15 mouse cellular contexts compared by ENCODE assay signal in the genomic region with DNA sequence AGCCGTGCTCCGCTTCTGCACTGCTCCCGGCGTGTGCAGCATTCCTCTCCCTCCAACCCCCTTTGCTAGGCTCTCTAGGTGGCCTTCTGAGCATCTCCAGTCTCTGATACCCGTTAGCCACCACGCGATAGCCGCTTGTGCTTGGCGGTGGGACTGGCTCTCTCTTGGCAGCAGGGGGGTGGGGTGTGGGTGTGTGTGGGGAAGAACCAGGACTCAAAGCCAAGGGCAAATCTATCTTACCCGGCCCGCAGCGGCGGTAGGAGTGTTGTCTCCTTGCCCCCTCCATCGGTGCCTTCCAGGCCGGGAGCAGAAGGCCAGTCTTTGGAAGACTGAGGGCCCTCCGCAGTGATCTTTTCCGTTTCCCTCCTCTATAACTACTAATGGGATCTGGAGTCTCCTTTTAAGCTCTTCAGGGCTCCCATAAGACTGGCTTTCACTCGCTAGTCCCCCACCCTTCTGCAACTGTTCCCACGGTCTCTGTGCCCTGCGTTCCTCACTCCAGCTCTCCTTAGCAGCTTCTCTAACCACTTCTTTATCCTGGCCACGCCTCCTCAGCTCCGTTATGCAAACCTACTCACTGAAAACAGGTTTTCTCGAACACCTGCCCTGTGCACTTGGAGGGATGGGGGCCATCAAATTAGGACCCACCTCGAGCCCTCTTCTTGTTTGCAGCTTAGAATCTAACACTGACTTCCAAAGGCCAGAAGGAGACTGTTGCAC. TPM values are rescaled to one million over a fixed set of nuclear protein-coding genes. Genes with fewer than 3 reads are reported as not detected.
A peak's percentile ranks its signal among the peaks of the same experiment; 100 is the strongest.
DNase-seq lines count a peak whose midpoint lies in the region; ATAC-seq and TF ChIP-seq lines count a peak whose summit lies in the region.
"Had no signal": no experiment of that assay in that cellular context is flagged by ENCODE, and none has a peak within 500 bp of the region (broad histone marks: within the 10 kb centered on the region; RNA-seq: fewer than 3 reads in every experiment).

No protein-coding gene starts in this region.

- H3K4me1 ChIP-seq in kidney, embryonic 14.5 days (ENCODE audit: control insufficient read depth, insufficient read depth, low read length), result no peaks in the 10 kb centered on the region
- no peaks in the 10 kb centered on the region for H3K4me1 ChIP-seq in forebrain, postnatal 0 days (ENCODE audit: insufficient read depth)
- no peaks in the 10 kb centered on the region for H3K4me1 ChIP-seq in midbrain, embryonic 16.5 days (ENCODE audit: control insufficient read depth, insufficient read depth, low read length)
- H3K4me1 ChIP-seq: liver, embryonic 12.5 days had no signal

- no peaks in the 10 kb centered on the region for H3K36me3 ChIP-seq in kidney, embryonic 14.5 days (ENCODE audit: control insufficient read depth, insufficient read depth, low read length)
- no peaks in the 10 kb centered on the region for H3K36me3 ChIP-seq in forebrain, postnatal 0 days (ENCODE audit: insufficient read depth)
- H3K36me3 ChIP-seq in midbrain, embryonic 16.5 days (ENCODE audit: control insufficient read depth, insufficient read depth, low read length), result no peaks in the 10 kb centered on the region
- H3K36me3 ChIP-seq: liver, embryonic 12.5 days had no signal

- H3K27me3 ChIP-seq in kidney, embryonic 14.5 days (ENCODE audit: control insufficient read depth, insufficient read depth, low read length), result peaks cover 96% of the 10 kb centered on the region
- H3K27me3 ChIP-seq in forebrain, postnatal 0 days (ENCODE audit: insufficient read depth, low read length), result peaks cover 93% of the 10 kb centered on the region
- H3K27me3 ChIP-seq in midbrain, embryonic 16.5 days (ENCODE audit: control insufficient read depth, insufficient read depth, low read depth, low read length), result peaks cover 82% of the 10 kb centered on the region

- peak; percentile 53 for DNase-seq in embryo, embryonic 10.5 days (ENCODE audit: low spot score)
- DNase-seq in embryo, embryonic 10 days (ENCODE audit: low spot score), result no peak
- no peak for DNase-seq in kidney, postnatal 25 days
- no peak for DNase-seq in forebrain, postnatal 0 days
- DNase-seq in ovary, postnatal 14 days (ENCODE audit: low spot score), result no peak
- DNase-seq in gastrocnemius, adult 8-10 months (ENCODE audit: low spot score in 2 of 2), result no peak
- DNase-seq: adrenal gland, postnatal 14 days; gastrocnemius, postnatal 25 days; thymus, adult 18-20 months had no signal

- H3K9ac ChIP-seq in kidney, embryonic 14.5 days (ENCODE audit: low read depth, low read length), result no peak overlapping the region
- H3K9ac ChIP-seq in forebrain, postnatal 0 days, result no peak overlapping the region
- H3K9ac ChIP-seq in midbrain, embryonic 16.5 days (ENCODE audit: low read depth, low read length), result no peak overlapping the region
- H3K9ac ChIP-seq: liver, embryonic 12.5 days had no signal

- ATAC-seq in kidney, embryonic 14.5 days (ENCODE audit: low FRiP score, low TSS enrichment), result 0 out of 2 replicates have a peak, but pooled peaks have one; percentile 26
- 0 out of 2 replicates have a peak, but pooled peaks have one; percentile 5 for ATAC-seq in forebrain, postnatal 0 days
- 0 out of 2 replicates have a peak, but pooled peaks have one; percentile 36 for ATAC-seq in midbrain, embryonic 16.5 days
- ATAC-seq: intestine, embryonic 16.5 days; liver, embryonic 12.5 days; lung, postnatal 0 days had no signal

- H3K4me2 ChIP-seq in kidney, embryonic 14.5 days (replicated peaks; ENCODE audit: low read depth, low read length), result no peak overlapping the region
- no peak overlapping the region for H3K4me2 ChIP-seq in forebrain, postnatal 0 days (ENCODE audit: low read depth)
- no peak overlapping the region for H3K4me2 ChIP-seq in midbrain, embryonic 16.5 days (ENCODE audit: low read length)
- H3K4me2 ChIP-seq: liver, embryonic 12.5 days had no signal

- TF ChIP-seq CTCF in forebrain, postnatal 0 days (IDR thresholded peaks at IDR 0.05; ENCODE audit: low read depth), result no peak

- under 1% methylated on average over 24 of the region's 24 CpGs for WGBS in kidney, embryonic 14.5 days
- 2% methylated on average over 24 of the region's 24 CpGs for WGBS in forebrain, postnatal 0 days
- WGBS in midbrain, embryonic 16.5 days, result under 1% methylated on average over 24 of the region's 24 CpGs

- H3K9me3 ChIP-seq in kidney, embryonic 14.5 days (ENCODE audit: control insufficient read depth, low read length), result no peaks in the 10 kb centered on the region
- no peaks in the 10 kb centered on the region for H3K9me3 ChIP-seq in forebrain, postnatal 0 days (ENCODE audit: low read length)
- H3K9me3 ChIP-seq in midbrain, embryonic 16.5 days (replicated peaks; ENCODE audit: control insufficient read depth, low read length, poor library complexity, severe bottlenecking), result no peaks in the 10 kb centered on the region
- H3K9me3 ChIP-seq: liver, embryonic 12.5 days had no signal

- H3K27ac ChIP-seq in kidney, embryonic 14.5 days (ENCODE audit: low read depth, low read length), result no peak overlapping the region
- H3K27ac ChIP-seq in forebrain, postnatal 0 days (ENCODE audit: low read depth, low read length), result no peak overlapping the region
- H3K27ac ChIP-seq in midbrain, embryonic 16.5 days (ENCODE audit: low read length), result no peak overlapping the region
- H3K27ac ChIP-seq: liver, embryonic 12.5 days had no signal

- no peak overlapping the region for H3K4me3 ChIP-seq in kidney, embryonic 14.5 days (ENCODE audit: low read length)
- no peak overlapping the region for H3K4me3 ChIP-seq in forebrain, postnatal 0 days (ENCODE audit: low read depth, low read length)
- no peak overlapping the region for H3K4me3 ChIP-seq in midbrain, embryonic 16.5 days (ENCODE audit: low read depth, low read length)
- H3K4me3 ChIP-seq: liver, embryonic 12.5 days had no signal

RNA-seq across cellular contexts. Expression of a gene that starts 19.5 kb away (rescaled TPM):
- polyA plus RNA-seq in kidney, embryonic 14.5 days (2014; fragmentation: Nextera tagmentation; extraction: Ambion mirVana), result not detected in 2 replicates
- not detected in 2 replicates for total RNA-seq in forebrain, postnatal 0 days (2014; rRNA removed)
- polyA plus RNA-seq in forebrain, postnatal 0 days (2015; fragmentation: Nextera tagmentation; extraction: Ambion mirVana), result not detected in 2 replicates
- polyA plus RNA-seq in midbrain, embryonic 16.5 days (2015; fragmentation: Nextera tagmentation; extraction: Ambion mirVana), result not detected in 2 replicates
- 1 to 10 TPM in 1 of 4 experiments, under 1 TPM in 1, not detected in 2; 0.36 to 1.2 TPM for total RNA-seq in gastrocnemius, adult 8-10 months (2022)
- total RNA-seq: gastrocnemius, postnatal 25 days had no signal
- polyA plus RNA-seq: heart, embryonic 14.5 days; intestine, embryonic 16.5 days; liver, embryonic 12.5 days; lung, postnatal 0 days had no signal

RNA-seq across cellular contexts. Expression of a gene that starts 35.9 kb away (rescaled TPM):
- 0.55 and 1.2 TPM in 2 replicates for polyA plus RNA-seq in kidney, embryonic 14.5 days (2014; fragmentation: Nextera tagmentation; extraction: Ambion mirVana)
- 0.54 and 1.5 TPM in 2 replicates for total RNA-seq in forebrain, postnatal 0 days (2014; rRNA removed)
- polyA plus RNA-seq in forebrain, postnatal 0 days (2015; fragmentation: Nextera tagmentation; extraction: Ambion mirVana), result 2.0 and 2.3 TPM in 2 replicates
- 0.70 and 0.87 TPM in 2 replicates for polyA plus RNA-seq in midbrain, embryonic 16.5 days (2015; fragmentation: Nextera tagmentation; extraction: Ambion mirVana)
- 1 to 10 TPM in 3 of 4 experiments, under 1 TPM in 1; 0.96 to 2.7 (median 1.6) TPM for total RNA-seq in gastrocnemius, adult 8-10 months (2022)
